Comparison of ENCODE assay signal across 8 mouse cellular contexts in genomic region chr5:110285156-110285555, GRCm38 (mm10). TPM values are rescaled to one million over a fixed set of nuclear protein-coding genes. Genes with fewer than 3 reads are reported as not detected.
DNase-seq lines count a peak whose midpoint lies in the region; ATAC-seq and TF ChIP-seq lines count a peak whose summit lies in the region.

No protein-coding gene starts in this region.

- H3K27ac ChIP-seq in heart, adult 2 months: peak overlapping the region; percentile 82
- no peak overlapping the region for H3K27ac ChIP-seq in heart, embryonic 14.5 days (replicated peaks in 1 of 2; ENCODE audit: control insufficient read depth in 1 of 2, insufficient read depth in 1 of 2, low read depth in 2 of 2, low read length in 2 of 2)
- no peak overlapping the region for H3K27ac ChIP-seq in midbrain, postnatal 0 days (ENCODE audit: low read depth, low read length)

- peak; percentile 8 for ATAC-seq in Patski
- no peak for ATAC-seq in heart, embryonic 14.5 days (ENCODE audit: insufficient number of reproducible peaks, insufficient read depth, low FRiP score, low read depth)
- no peak for ATAC-seq in midbrain, postnatal 0 days (ENCODE audit: low FRiP score)

- DNase-seq in heart, adult 2 months: peak; percentile 9 to 26
- no peak for DNase-seq in heart, postnatal 4 days
- no peak for DNase-seq in Patski (ENCODE audit: low read depth, low spot score)
- DNase-seq in kidney, postnatal 25 days: peak; percentile 12 to 41
- no peak for DNase-seq in midbrain, postnatal 0 days (ENCODE audit: low spot score)
- DNase-seq in layer of hippocampus, adult 8-10 months (ENCODE audit: low spot score in 2 of 2): no peak
- no peak for DNase-seq in right cerebral cortex, adult 2 months (ENCODE audit: low spot score in 2 of 2)

- TF ChIP-seq EP300 in heart, adult 2 months (IDR thresholded peaks at IDR 0.05; ENCODE audit: insufficient read depth, low read depth, low read length): no peak

- no peak for TF ChIP-seq POLR2A in heart, adult 2 months (IDR thresholded peaks at IDR 0.05; ENCODE audit: insufficient read depth, low read depth, low read length)

- H3K4me3 ChIP-seq in heart, adult 2 months: peak overlapping the region; percentile 72
- peak overlapping the region; percentile 64 to 82 for H3K4me3 ChIP-seq in heart, embryonic 14.5 days (ENCODE audit: control insufficient read depth in 1 of 2, insufficient read depth in 1 of 2, low read depth in 1 of 2, low read length in 2 of 2)
- H3K4me3 ChIP-seq in midbrain, postnatal 0 days (ENCODE audit: low read depth, low read length): peak overlapping the region; percentile 65

- TF ChIP-seq CTCF in heart, adult 2 months (IDR thresholded peaks at IDR 0.05): no peak
- TF ChIP-seq CTCF in Patski (IDR thresholded peaks at IDR 0.05): no peak
- TF ChIP-seq CTCF in midbrain, postnatal 0 days (IDR thresholded peaks at IDR 0.05): no peak

- peak overlapping the region; percentile 98 for H3K4me2 ChIP-seq in heart, embryonic 14.5 days (ENCODE audit: low read length)
- H3K4me2 ChIP-seq in midbrain, postnatal 0 days (ENCODE audit: low read depth, low read length, poor library complexity, severe bottlenecking): peak overlapping the region; percentile 91

- WGBS in heart, adult 2 months: 2% methylated on average over 15 of the region's 15 CpGs
- 2% methylated on average over 15 of the region's 15 CpGs for WGBS in heart, embryonic 14.5 days
- 15% methylated on average over 15 of the region's 15 CpGs for WGBS in midbrain, postnatal 0 days

- intact Hi-C loops in heart, adult 2 months (cut with DNase I): no loop called here

- POLR2A ChIA-PET in Patski (lab: Charles Lee): no interaction called here

- in situ Hi-C loops in Patski (cut with MboI; ENCODE audit: low pct_unique_long_range_greater_than_20kb): no loop called here

- peaks cover 2% of the 10 kb centered on the region; the same call in 1 of the 2 replicates for H3K4me1 ChIP-seq in heart, adult 2 months (ENCODE audit: control insufficient read depth, insufficient read depth, low read length)
- H3K4me1 ChIP-seq in heart, embryonic 14.5 days (ENCODE audit: control insufficient read depth in 2 of 2, insufficient read depth in 2 of 2, low read length in 2 of 2): peaks cover 2 to 12% of the 10 kb centered on the region in 2 experiments; a peak in 3 of 4 replicates
- no peaks in the 10 kb centered on the region for H3K4me1 ChIP-seq in midbrain, postnatal 0 days (ENCODE audit: insufficient read depth, low read length)

- H3K36me3 ChIP-seq in heart, adult 2 months (ENCODE audit: control insufficient read depth, insufficient read depth, low read length): no peaks in the 10 kb centered on the region
- H3K36me3 ChIP-seq in heart, embryonic 14.5 days (ENCODE audit: control insufficient read depth, insufficient read depth, low read length): peaks cover 12% of the 10 kb centered on the region
- no peaks in the 10 kb centered on the region for H3K36me3 ChIP-seq in midbrain, postnatal 0 days (ENCODE audit: insufficient read depth, low read length)

- peak overlapping the region; percentile 68 for H3K9ac ChIP-seq in heart, adult 2 months (ENCODE audit: low read depth, low read length)
- H3K9ac ChIP-seq in heart, embryonic 14.5 days (ENCODE audit: low read length): peak overlapping the region; percentile 80
- H3K9ac ChIP-seq in midbrain, postnatal 0 days (replicated peaks; ENCODE audit: low read length, poor library complexity, severe bottlenecking): no peak overlapping the region

- H3K27me3 ChIP-seq in heart, adult 2 months (ENCODE audit: control insufficient read depth, insufficient read depth, low read length): no peaks in the 10 kb centered on the region
- no peaks in the 10 kb centered on the region for H3K27me3 ChIP-seq in Patski
- no peaks in the 10 kb centered on the region for H3K27me3 ChIP-seq in heart, embryonic 14.5 days (ENCODE audit: control insufficient read depth, insufficient read depth, low read length)
- H3K27me3 ChIP-seq in midbrain, postnatal 0 days (ENCODE audit: insufficient read depth, low read length): 0 out of 2 replicates have a peak, but pooled peaks cover 4% of the 10 kb centered on the region

- no peaks in the 10 kb centered on the region for H3K9me3 ChIP-seq in heart, embryonic 14.5 days (ENCODE audit: control insufficient read depth, low read length)
- H3K9me3 ChIP-seq in midbrain, postnatal 0 days (ENCODE audit: low read length): no peaks in the 10 kb centered on the region

- CTCF ChIA-PET in Patski (lab: Charles Lee): interaction anchor here (0.6 to 3.5 kb wide), 9 partner anchors 9 to 79 kb away, joined by 3 to 17 read pairs (median 5); partner anchors contain the start of gene Pgam5

- H3K79me2 ChIP-seq in heart, adult 2 months (replicated peaks; ENCODE audit: control insufficient read depth, insufficient read depth, low read length): no peaks in the 10 kb centered on the region

RNA-seq across cellular contexts. Expression of gene Pxmp2, which starts 0.8 kb away (rescaled TPM):
- 100 to 1,000 TPM; 107 to 137 TPM for total RNA-seq in heart, adult 2 months (2021)
- polyA plus RNA-seq in heart, adult 2 months (2012; rRNA removed): 85.0 and 101 TPM in 2 replicates
- 10 to 100 TPM; 23.3 to 25.0 TPM for total RNA-seq in heart, postnatal 4 days (2021)
- 8.2 TPM for polyA plus RNA-seq in Patski (2021)
- polyA plus RNA-seq in heart, embryonic 14.5 days (2014; fragmentation: Nextera tagmentation; extraction: Ambion mirVana): 14.6 and 19.4 TPM in 2 replicates
- 7.8 and 9.1 TPM in 2 replicates for total RNA-seq in midbrain, postnatal 0 days (2014; rRNA removed)
- 16.3 and 16.7 TPM in 2 replicates for polyA plus RNA-seq in midbrain, postnatal 0 days (2015; fragmentation: Nextera tagmentation; extraction: Ambion mirVana)
- total RNA-seq in layer of hippocampus, adult 8-10 months (2022): 1 to 10 TPM; 8.3 to 9.5 (median 8.8) TPM

RNA-seq across cellular contexts. Expression of gene Pole, which starts 0.9 kb away (rescaled TPM):
- 1 to 10 TPM; 1.7 to 2.8 TPM for total RNA-seq in heart, adult 2 months (2021)
- 1.2 and 1.3 TPM in 2 replicates for polyA plus RNA-seq in heart, adult 2 months (2012; rRNA removed)
- total RNA-seq in heart, postnatal 4 days (2021): 10 to 100 TPM; 20.9 to 22.0 TPM
- polyA plus RNA-seq in Patski (2021): 20.3 TPM
- polyA plus RNA-seq in heart, embryonic 14.5 days (2014; fragmentation: Nextera tagmentation; extraction: Ambion mirVana): 16.1 and 19.6 TPM in 2 replicates
- total RNA-seq in midbrain, postnatal 0 days (2014; rRNA removed): 7.9 and 10.2 TPM in 2 replicates
- 2.2 and 3.1 TPM in 2 replicates for polyA plus RNA-seq in midbrain, postnatal 0 days (2015; fragmentation: Nextera tagmentation; extraction: Ambion mirVana)
- 1 to 10 TPM; 1.4 to 2.2 (median 2.1) TPM for total RNA-seq in layer of hippocampus, adult 8-10 months (2022)

RNA-seq across cellular contexts. Expression of gene Pgam5, which starts 15.4 kb away (rescaled TPM):
- 10 to 100 TPM; 31.3 to 33.6 TPM for total RNA-seq in heart, adult 2 months (2021)
- polyA plus RNA-seq in heart, adult 2 months (2012; rRNA removed): 20.9 and 29.3 TPM in 2 replicates
- total RNA-seq in heart, postnatal 4 days (2021): 10 to 100 TPM; 41.4 to 42.8 TPM
- polyA plus RNA-seq in Patski (2021): 65.6 TPM
- polyA plus RNA-seq in heart, embryonic 14.5 days (2014; fragmentation: Nextera tagmentation; extraction: Ambion mirVana): 56.3 and 58.3 TPM in 2 replicates
- 156 and 164 TPM in 2 replicates for total RNA-seq in midbrain, postnatal 0 days (2014; rRNA removed)
- 117 and 119 TPM in 2 replicates for polyA plus RNA-seq in midbrain, postnatal 0 days (2015; fragmentation: Nextera tagmentation; extraction: Ambion mirVana)
- 10 to 100 TPM; 52.1 to 57.2 (median 54.9) TPM for total RNA-seq in layer of hippocampus, adult 8-10 months (2022)

RNA-seq across cellular contexts. Expression of gene Ankle2, which starts 54.4 kb away (rescaled TPM):
- 10 to 100 TPM; 27.5 to 32.7 TPM for total RNA-seq in heart, adult 2 months (2021)
- polyA plus RNA-seq in heart, adult 2 months (2012; rRNA removed): 6.7 and 10.0 TPM in 2 replicates
- 10 to 100 TPM; 27.9 to 29.8 TPM for total RNA-seq in heart, postnatal 4 days (2021)
- polyA plus RNA-seq in Patski (2021): 40.2 TPM
- 25.4 and 27.3 TPM in 2 replicates for polyA plus RNA-seq in heart, embryonic 14.5 days (2014; fragmentation: Nextera tagmentation; extraction: Ambion mirVana)
- total RNA-seq in midbrain, postnatal 0 days (2014; rRNA removed): 27.9 and 30.7 TPM in 2 replicates
- 15.4 and 17.1 TPM in 2 replicates for polyA plus RNA-seq in midbrain, postnatal 0 days (2015; fragmentation: Nextera tagmentation; extraction: Ambion mirVana)
- total RNA-seq in layer of hippocampus, adult 8-10 months (2022): 10 to 100 TPM; 37.4 to 49.0 (median 41.3) TPM

RNA-seq across cellular contexts. Expression of gene P2rx2, which starts 57.9 kb away (rescaled TPM):
- total RNA-seq in heart, adult 2 months (2021): not detected
- polyA plus RNA-seq in heart, adult 2 months (2012; rRNA removed): 0.12 TPM in 1 of 2 replicates, not detected in the other
- not detected for total RNA-seq in heart, postnatal 4 days (2021)
- polyA plus RNA-seq in Patski (2021): 0.23 TPM
- not detected in 2 replicates for polyA plus RNA-seq in heart, embryonic 14.5 days (2014; fragmentation: Nextera tagmentation; extraction: Ambion mirVana)
- total RNA-seq in midbrain, postnatal 0 days (2014; rRNA removed): 10.6 and 11.9 TPM in 2 replicates
- 10.7 and 13.4 TPM in 2 replicates for polyA plus RNA-seq in midbrain, postnatal 0 days (2015; fragmentation: Nextera tagmentation; extraction: Ambion mirVana)
- total RNA-seq in layer of hippocampus, adult 8-10 months (2022): under 1 TPM in 3 of 4 experiments, not detected in 1; 0.21 to 0.39 (median 0.27) TPM

Comparison
In these comparisons a context has a peak if more than half of its experiments do, and no peak if none do; other contexts are left out.
1. DNase-seq: peak in heart, adult 2 months (2 of 2) and kidney, postnatal 25 days (2 of 2); none in heart, postnatal 4 days (single experiment), Patski (single experiment), midbrain, postnatal 0 days (single experiment), layer of hippocampus, adult 8-10 months (0 of 2) and right cerebral cortex, adult 2 months (0 of 2).
2. RNA of gene Pxmp2, which starts 0.8 kb away (total RNA-seq): 107 to 137 TPM in heart, adult 2 months; 23.3 to 25.0 TPM in heart, postnatal 4 days, 8.3 to 9.5 TPM in layer of hippocampus, adult 8-10 months and 7.8 to 9.1 TPM in midbrain, postnatal 0 days; every median in the first group is over 4 times any median in the second.
3. Peak in every context shown above with its lines, with median percentiles within 50 percentile points of each other: H3K4me3 ChIP-seq.